Mouse (Mus musculus): ENCODE measurements around the gene Siglece. TPM values are rescaled to one million over a fixed set of nuclear protein-coding genes. Genes with fewer than 3 reads are reported as not detected.

Gene Siglece
- polyA plus RNA-seq, 1 experiment = 3.8 TPM

DNA sequence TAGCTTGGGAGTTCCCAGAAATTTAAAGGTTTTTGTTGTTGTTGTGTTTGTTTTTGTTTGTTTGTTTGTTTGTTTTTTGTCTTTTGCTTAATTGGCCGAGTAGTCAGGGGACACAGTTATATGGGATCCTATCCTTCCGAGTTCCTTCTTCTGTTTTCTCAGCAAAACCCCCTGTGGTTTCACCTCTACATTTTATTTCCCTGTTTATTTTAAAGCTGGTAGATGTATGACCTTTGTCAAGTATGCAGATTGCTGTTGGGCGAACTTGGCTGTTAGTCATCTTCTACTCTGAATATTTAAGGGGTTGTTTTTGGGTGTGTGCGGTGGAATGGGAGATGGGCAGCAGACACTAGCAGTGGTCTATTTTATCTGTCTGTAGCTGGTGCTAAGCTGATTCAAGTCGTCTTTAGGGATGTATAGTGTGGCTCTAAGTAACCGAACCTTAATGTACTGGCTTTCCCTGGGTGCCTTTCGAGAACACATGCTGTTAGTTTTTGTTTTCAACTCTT is 51.6 kb downstream of the Siglece start:
- 66% methylated on average over 7 of the region's 7 CpGs for WGBS
- Histone ChIP-seq H3K4me3 (ENCODE audit: insufficient read depth, low read depth, low read length) (no peak overlapping the region), H3K36me3 (ENCODE audit: control insufficient read depth, insufficient read depth, low read length) (no peaks in the 10 kb centered on the region), H3K27me3 (replicated peaks; ENCODE audit: control insufficient read depth, insufficient read depth, low read length) (no peaks in the 10 kb centered on the region), H3K4me1 (ENCODE audit: control insufficient read depth, insufficient read depth, low read length) (no peaks in the 10 kb centered on the region), H3K27ac (ENCODE audit: insufficient read depth, low read depth, low read length) (no peak overlapping the region)
- no peak for TF ChIP-seq CTCF (conservative IDR thresholded peaks at IDR 0.05; ENCODE audit: insufficient read depth, insufficient read length, low read depth, low read length)
- TF ChIP-seq POLR2A (IDR thresholded peaks at IDR 0.05; ENCODE audit: low read depth, low read length) = no peak
- DNase-seq = no peak

DNA sequence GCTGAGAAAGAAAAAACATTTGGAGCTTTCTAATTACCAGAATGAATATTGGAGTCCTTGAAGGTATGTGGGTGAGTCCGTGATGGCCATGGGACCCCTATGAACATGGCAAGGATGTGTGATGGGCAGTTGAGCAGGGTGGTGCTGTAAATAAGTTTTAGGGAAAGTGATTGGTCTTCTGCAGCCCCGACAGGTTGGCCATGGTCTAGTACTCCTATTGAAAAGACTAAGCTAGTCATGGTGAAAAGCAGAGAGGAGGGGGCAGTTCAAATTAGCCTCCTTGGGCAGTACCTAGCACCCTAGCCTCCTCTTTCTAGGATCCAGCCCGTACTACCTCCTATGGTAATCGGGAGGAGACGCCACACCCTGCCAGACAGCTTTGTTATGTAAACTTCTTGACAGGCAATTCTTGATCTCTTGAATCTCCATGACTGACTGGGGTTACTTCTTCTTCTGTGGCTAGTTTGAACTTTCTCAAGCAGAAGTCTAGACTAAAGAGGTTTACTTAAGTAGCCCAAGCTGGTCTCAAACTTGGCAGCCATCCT is 52.1 kb downstream of the Siglece start:
- TF ChIP-seq POLR2A (IDR thresholded peaks at IDR 0.05; ENCODE audit: low read depth, low read length) = no peak
- no peak for TF ChIP-seq CTCF (conservative IDR thresholded peaks at IDR 0.05; ENCODE audit: insufficient read depth, insufficient read length, low read depth, low read length)
- H3K27me3 ChIP-seq (replicated peaks; ENCODE audit: control insufficient read depth, insufficient read depth, low read length) = no peaks in the 10 kb centered on the region
- no peaks in the 10 kb centered on the region for H3K36me3 ChIP-seq (ENCODE audit: control insufficient read depth, insufficient read depth, low read length)
- H3K4me1 ChIP-seq (ENCODE audit: control insufficient read depth, insufficient read depth, low read length) = no peaks in the 10 kb centered on the region
- H3K4me3 ChIP-seq (ENCODE audit: insufficient read depth, low read depth, low read length) = no peak overlapping the region
- H3K27ac ChIP-seq (ENCODE audit: insufficient read depth, low read depth, low read length) = no peak overlapping the region
- WGBS = 37% methylated on average over 5 of the region's 5 CpGs
- DNase-seq = no peak

DNA sequence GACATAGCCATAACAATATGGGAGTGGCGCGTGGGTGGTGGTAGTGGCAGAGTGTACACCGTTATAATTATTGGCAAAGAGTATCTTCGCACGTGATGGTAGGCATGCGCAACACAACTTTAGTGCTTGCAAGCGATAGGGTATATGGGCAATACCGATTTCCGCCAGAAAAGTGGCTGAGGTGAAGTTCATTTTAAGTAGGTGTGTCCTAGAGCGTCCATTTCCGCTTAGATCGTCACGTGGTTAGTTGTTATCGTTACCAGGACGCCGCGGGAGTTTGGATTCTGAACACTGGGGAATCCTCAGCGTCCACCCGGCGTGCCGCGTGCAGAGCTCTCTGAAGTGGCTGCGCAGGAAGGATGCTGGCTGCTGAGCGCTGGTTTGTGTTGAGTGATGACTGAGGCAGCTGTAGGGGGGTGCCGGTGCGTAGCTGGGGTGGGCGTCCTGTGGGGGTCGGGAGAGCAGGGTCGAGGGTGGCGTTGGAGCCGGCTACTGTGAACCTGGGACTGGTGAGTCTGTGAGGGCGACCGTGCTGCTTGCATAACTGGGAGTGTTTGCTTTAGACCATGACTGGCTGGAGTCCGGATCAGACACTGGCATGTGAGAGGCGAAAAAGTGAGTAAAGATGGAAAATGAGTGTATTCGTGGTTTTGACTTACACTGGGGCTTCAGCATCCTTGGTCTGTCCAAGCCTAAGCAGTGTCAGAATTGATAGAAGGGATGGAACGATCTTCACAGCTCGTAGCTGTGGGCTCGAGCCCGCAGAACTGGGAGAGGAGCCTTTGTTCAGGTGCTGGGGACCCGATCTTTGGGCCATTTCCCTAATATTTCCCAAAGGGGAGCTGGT is 52.8 kb downstream of the Siglece start, which contains the start of gene Zfp819:
TSS of gene Zfp819 (plus strand) at position 274 of the 847 bp plus-strand sequence.
- 16% methylated on average over 41 of the region's 41 CpGs for WGBS
- H3K4me1 ChIP-seq (ENCODE audit: control insufficient read depth, insufficient read depth, low read length) = no peaks in the 10 kb centered on the region
- H3K36me3 ChIP-seq (ENCODE audit: control insufficient read depth, insufficient read depth, low read length) = no peaks in the 10 kb centered on the region
- H3K27me3 ChIP-seq (replicated peaks; ENCODE audit: control insufficient read depth, insufficient read depth, low read length) = no peaks in the 10 kb centered on the region
- peak within 1 kb of the TSS; percentile 30; the same call in 1 of the 2 replicates for H3K4me3 ChIP-seq (ENCODE audit: insufficient read depth, low read depth, low read length)
- DNase-seq = peak; percentile 54
- H3K27ac ChIP-seq (ENCODE audit: insufficient read depth, low read depth, low read length) = no peak within 1 kb of the TSS
- TF ChIP-seq POLR2A (IDR thresholded peaks at IDR 0.05; ENCODE audit: low read depth, low read length) (no peak), CTCF (conservative IDR thresholded peaks at IDR 0.05; ENCODE audit: insufficient read depth, insufficient read length, low read depth, low read length) (no peak)

DNA sequence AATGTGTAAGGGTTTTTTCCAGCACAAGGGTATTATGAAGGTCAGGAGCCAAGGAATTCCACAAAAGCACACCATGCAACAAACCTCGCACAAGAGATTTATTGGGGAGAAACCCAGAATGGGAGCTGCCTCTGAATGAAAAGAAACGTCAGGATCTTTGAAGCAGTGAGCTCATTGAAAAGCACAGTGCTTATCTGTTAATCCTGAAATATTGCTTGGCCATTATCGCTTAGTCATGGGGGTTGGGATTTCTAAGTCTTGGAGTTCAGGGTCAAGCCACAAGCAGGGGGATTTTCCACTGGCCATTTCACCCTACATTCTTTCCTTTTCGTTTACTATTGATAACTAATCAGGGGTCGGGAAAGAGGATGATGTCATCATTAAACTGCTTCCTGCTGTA is 58.1 kb downstream of the Siglece start:
- no peak for DNase-seq
- H3K27ac ChIP-seq (ENCODE audit: insufficient read depth, low read depth, low read length) = no peak overlapping the region
- H3K4me1 ChIP-seq (ENCODE audit: control insufficient read depth, insufficient read depth, low read length) = no peaks in the 10 kb centered on the region
- H3K27me3 ChIP-seq (replicated peaks; ENCODE audit: control insufficient read depth, insufficient read depth, low read length) = no peaks in the 10 kb centered on the region
- 34% methylated on average over 5 of the region's 5 CpGs for WGBS
- no peak overlapping the region for H3K4me3 ChIP-seq (ENCODE audit: insufficient read depth, low read depth, low read length)
- no peak for TF ChIP-seq CTCF (conservative IDR thresholded peaks at IDR 0.05; ENCODE audit: insufficient read depth, insufficient read length, low read depth, low read length)
- no peak for TF ChIP-seq POLR2A (IDR thresholded peaks at IDR 0.05; ENCODE audit: low read depth, low read length)
- no peaks in the 10 kb centered on the region for H3K36me3 ChIP-seq (ENCODE audit: control insufficient read depth, insufficient read depth, low read length)

Other genes with a start within 250 kb of the Siglece start
- not detected in 2 replicates for gene Lim2, start 232.5 kb downstream of the Siglece start, polyA plus RNA-seq (2012; rRNA removed)
- gene Nkg7, start 223.1 kb downstream of the Siglece start, polyA plus RNA-seq (2012; rRNA removed) = 2.0 and 8.4 TPM in 2 replicates
- 0.33 TPM in 1 of 2 replicates, not detected in the other for gene Cldnd2, start 219.4 kb downstream of the Siglece start, polyA plus RNA-seq (2012; rRNA removed)
- gene Etfb, start 216.1 kb downstream of the Siglece start, polyA plus RNA-seq (2012; rRNA removed) = 477 and 614 TPM in 2 replicates
- gene Gm45233, start 216.0 kb downstream of the Siglece start, polyA plus RNA-seq (2012; rRNA removed) = 1.8 and 3.6 TPM in 2 replicates
- gene Vsig10l, start 197.0 kb downstream of the Siglece start, polyA plus RNA-seq (2012; rRNA removed) = 5.9 and 6.7 TPM in 2 replicates
- 1.0 and 1.1 TPM in 2 replicates for gene Iglon5, start 170.1 kb downstream of the Siglece start, polyA plus RNA-seq (2012; rRNA removed)
- gene 4931406B18Rik, start 154.2 kb downstream of the Siglece start, polyA plus RNA-seq (2012; rRNA removed) = not detected in 2 replicates
- gene Cd33, start 115.7 kb downstream of the Siglece start, polyA plus RNA-seq (2012; rRNA removed) = 2.4 and 3.9 TPM in 2 replicates
- 0.91 and 1.1 TPM in 2 replicates for gene Zfp658, start 97.9 kb downstream of the Siglece start, polyA plus RNA-seq (2012; rRNA removed)
- gene Zfp719, start 80.6 kb downstream of the Siglece start, polyA plus RNA-seq (2012; rRNA removed) = 2.1 and 2.6 TPM in 2 replicates
- not detected in 2 replicates for gene Zfp819, start 53.0 kb downstream of the Siglece start, polyA plus RNA-seq (2012; rRNA removed)
- gene Ceacam18, start 25.5 kb downstream of the Siglece start, polyA plus RNA-seq (2012; rRNA removed) = not detected in 2 replicates
- 6.1 and 7.0 TPM in 2 replicates for gene Ctu1, start 11.9 kb upstream of the Siglece start, polyA plus RNA-seq (2012; rRNA removed)
- 0.11 TPM in 1 of 2 replicates, not detected in the other for gene Klk14, start 30.3 kb upstream of the Siglece start, polyA plus RNA-seq (2012; rRNA removed)
- gene Klk13, start 52.4 kb upstream of the Siglece start, polyA plus RNA-seq (2012; rRNA removed) = 0.04 TPM in 1 of 2 replicates, not detected in the other
- gene Klk12, start 108.7 kb upstream of the Siglece start, polyA plus RNA-seq (2012; rRNA removed) = not detected in 2 replicates
- gene Klk11, start 114.4 kb upstream of the Siglece start, polyA plus RNA-seq (2012; rRNA removed) = 0.18 TPM in 1 of 2 replicates, not detected in the other
- 0.41 and 0.52 TPM in 2 replicates for gene Klk10, start 120.9 kb upstream of the Siglece start, polyA plus RNA-seq (2012; rRNA removed)
- gene Klk9, start 131.7 kb upstream of the Siglece start, polyA plus RNA-seq (2012; rRNA removed) = not detected in 2 replicates
- gene Klk8, start 137.4 kb upstream of the Siglece start, polyA plus RNA-seq (2012; rRNA removed) = 4.2 and 5.9 TPM in 2 replicates
- gene Klk7, start 151.1 kb upstream of the Siglece start, polyA plus RNA-seq (2012; rRNA removed) = not detected in 2 replicates
- gene Klk6, start 164.3 kb upstream of the Siglece start, polyA plus RNA-seq (2012; rRNA removed) = not detected in 2 replicates
- gene Klk5, start 181.8 kb upstream of the Siglece start, polyA plus RNA-seq (2012; rRNA removed) = not detected in 2 replicates
- not detected in 2 replicates for gene Klk4, start 221.0 kb upstream of the Siglece start, polyA plus RNA-seq (2012; rRNA removed)

Data from kidney, adult 2 months (tissue).